Mouse (Mus musculus) layer of hippocampus, adult 9-10 months (tissue): ENCODE measurements around the gene Cntnap5c.
A peak's percentile ranks its signal among the peaks of the same experiment; 100 is the strongest.

ENCODE experiments used
- DNase-seq: peaks from one replicate; pipeline ENCODE4 v3.0.0; 2022; ENCODE audit warnings: low spot score

Gene Cntnap5c

DNA sequence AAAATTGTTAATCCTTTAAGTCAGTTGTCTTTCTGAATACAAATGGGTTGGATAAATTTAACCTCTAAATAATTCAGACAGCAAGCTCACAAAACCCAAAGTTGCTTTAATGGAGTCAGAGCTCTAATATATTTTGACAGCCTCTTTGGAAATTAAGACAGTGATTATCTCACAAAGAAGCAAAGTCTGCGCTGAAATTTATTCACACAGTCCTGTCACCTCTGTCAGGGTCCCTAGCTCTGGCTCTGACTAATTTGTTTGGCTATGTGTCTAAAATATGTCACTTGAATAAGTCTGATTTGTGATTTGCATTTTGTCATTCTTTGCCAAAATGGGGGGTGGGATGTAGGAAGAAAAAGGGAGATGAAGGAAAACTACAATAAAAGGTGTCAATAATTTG, 234.0 kb downstream of the Cntnap5c start:
- no peak for DNase-seq

DNA sequence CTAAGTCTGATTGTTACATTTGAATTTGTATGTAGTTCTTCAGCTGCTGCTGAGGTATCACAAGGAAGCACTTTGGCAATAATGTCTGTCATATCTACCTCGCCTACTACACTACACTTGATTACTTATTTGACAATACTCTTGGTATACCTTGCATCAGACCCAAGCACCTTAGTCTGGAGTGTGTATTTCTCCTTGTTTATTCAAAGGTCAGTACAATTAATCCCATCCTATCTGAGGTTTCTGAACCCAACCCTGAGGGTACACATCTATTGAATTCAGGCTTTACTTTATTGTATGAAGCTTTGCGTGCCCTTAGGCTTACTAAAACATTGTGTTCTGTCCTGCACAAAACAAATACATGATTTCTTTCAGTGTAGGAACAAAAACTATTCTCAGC, 235.1 kb downstream of the Cntnap5c start:
- DNase-seq, result no peak

DNA sequence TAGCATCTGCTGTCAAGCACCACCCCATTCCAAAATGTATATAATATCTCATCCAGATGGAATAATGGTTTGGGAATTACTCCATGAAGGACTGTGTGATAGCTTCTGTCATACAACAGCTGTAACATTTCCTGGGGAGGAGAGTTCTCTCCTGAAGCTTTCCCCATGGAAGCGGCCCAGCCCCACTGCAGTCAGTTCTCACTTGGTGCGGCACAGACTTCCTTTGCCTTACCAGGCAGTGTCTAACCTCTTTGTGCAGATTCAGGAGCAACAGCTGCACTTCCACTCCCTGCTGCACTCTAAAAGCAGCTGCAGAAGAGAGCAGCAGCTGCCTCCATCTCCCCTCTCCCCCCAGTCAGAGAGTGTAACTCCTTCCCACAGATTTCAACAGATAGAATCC, 271.8 kb downstream of the Cntnap5c start:
- DNase-seq, result no peak

DNA sequence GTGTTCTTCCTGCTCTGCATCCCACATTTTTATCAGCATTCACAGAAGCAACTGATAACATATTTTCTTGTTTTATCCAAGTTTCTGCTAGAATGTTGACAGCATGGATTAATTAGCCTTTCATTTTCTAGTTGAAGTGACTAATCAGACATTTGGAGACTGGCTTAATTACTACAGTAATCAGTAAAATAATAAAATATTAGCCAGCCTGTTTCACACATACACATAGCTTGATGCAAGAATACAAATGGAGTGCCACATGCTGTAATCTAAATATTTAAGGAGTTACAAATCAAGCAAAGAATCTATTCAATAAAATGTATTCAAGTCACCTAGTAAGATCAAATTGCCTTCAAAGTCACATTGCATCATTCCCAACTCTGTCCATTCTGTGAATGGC, 275.8 kb downstream of the Cntnap5c start:
- no peak for DNase-seq

DNA sequence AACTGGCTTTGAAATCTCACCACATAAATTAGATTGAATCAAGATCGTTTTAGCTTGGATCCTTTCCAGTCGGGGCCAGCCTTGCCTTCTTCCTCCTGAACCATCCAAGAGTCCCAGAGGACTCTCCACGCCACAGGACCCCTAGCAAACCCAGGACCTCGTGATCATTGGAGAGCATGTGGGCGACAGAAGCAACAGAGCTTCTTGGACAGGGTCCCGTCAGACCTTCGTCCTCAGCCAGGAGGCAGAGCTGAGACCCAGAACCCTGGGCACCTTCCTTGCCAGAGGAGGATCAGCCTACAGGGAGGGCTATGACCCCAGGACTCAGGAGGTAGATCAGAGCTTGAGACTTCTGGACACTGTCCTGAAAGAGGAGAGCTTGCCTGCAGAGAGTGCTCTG, 300.5 kb downstream of the Cntnap5c start:
- no peak for DNase-seq

DNA sequence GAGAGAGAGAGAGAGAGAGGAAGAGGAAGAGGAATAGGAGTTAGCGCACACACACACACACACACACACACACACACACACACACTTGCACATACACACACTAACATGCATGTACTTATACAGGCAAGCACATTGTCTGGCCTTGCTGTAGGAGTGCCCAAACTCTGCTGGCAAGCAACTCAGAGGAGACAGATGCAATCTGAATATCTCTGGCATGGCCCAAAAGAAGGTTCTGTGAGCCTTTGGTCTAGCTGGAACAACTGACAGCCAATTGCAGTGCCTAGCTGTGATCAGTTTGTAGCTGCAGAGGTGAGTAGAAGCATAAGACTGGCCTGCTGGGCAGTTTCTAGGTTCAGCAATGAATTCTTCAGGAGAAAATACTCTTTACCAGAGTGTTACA, 313.3 kb downstream of the Cntnap5c start:
- DNase-seq, result no peak

DNA sequence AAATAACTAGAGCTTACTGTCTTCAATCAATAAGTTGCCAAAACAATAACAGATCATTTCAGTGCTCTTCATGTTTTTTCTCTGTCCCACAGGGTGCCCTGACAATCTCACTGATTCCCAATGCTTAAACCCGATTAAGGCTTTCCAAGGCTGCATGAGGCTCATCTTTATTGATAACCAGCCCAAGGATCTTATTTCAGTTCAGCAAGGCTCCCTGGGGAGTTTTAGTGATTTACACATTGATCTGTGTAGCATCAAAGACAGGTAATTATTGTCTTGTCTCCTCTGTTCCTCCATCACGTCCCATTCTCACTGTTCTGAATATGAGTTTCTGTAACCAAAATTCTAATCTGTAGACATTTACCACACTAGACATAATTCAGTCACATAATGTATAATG, 335.1 kb downstream of the Cntnap5c start:
- no peak for DNase-seq

DNA sequence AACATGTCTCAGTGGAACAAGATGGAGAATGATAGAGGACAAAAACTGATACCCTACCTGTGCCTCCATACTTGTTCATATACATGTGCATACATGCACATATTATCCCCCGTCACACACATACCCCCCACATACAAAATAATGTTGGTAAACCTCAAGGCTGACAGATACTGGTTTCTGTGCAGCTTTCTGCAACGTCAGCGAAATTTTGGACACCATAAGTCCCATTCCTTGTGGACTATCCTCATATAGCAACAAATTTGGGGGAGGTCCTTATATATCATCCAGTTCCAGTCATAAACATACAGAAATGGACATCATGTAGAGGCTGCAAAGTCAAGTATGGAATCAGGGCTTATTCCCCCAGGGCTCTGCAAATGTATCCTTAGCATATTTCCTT, 338.5 kb downstream of the Cntnap5c start:
- no peak for DNase-seq

DNA sequence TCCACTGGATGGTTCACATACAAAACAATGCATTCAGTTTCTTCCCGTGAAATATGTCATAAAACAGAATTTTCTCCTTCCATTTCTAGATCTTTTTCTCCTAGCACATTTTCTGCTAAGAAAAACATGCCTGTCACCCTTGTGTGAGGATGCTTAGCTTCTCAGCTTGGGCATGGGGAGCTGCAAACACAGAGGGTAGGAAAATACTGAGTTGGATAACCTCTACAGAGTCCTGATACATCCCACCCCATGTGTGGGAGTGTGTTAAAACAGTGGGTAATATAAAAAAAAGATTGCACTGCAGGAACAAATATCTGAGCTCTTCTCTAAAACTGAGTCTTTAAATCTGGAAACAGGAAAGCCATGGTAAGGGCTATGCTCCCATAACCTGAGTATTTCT, 339.0 kb downstream of the Cntnap5c start:
- no peak for DNase-seq

DNA sequence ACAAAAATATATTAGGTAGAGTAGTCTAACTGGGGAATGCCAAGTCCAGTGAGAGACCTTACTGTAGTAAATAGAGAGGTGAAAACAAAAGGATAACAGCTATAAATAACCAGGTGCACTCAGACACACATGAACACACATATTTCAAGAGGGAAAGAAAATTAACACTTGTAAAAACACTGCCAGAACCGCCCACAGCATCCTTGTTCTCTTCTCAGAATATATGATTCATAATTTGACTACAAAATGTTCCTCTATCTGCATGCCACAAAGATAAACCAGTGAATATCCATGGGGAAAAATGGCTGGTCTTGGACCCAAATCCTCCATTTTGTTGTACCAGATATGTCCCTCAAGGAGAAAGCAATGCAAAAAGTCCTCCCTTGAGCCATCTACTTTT, 417.8 kb downstream of the Cntnap5c start:
- peak; percentile 12 for DNase-seq

DNA sequence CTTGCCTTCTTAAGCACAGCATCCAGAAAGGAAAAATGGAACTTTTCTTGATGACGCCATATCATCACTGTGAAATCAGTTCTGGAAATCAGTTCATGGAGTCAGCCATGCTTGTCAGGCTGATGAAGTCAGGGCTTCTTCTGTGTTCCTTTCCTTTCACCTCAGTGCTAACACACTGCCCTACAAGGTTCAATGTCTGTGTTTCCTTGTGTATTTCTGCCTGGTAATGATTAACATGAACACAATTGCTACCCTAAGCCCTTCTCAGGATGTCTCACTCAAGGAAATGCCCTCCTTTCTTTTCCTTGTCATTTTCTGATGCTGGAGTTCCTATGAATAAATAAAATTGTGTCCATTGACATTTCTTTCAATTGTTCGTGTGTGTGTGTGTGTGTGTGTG, 431.8 kb downstream of the Cntnap5c start:
- DNase-seq, result no peak

DNA sequence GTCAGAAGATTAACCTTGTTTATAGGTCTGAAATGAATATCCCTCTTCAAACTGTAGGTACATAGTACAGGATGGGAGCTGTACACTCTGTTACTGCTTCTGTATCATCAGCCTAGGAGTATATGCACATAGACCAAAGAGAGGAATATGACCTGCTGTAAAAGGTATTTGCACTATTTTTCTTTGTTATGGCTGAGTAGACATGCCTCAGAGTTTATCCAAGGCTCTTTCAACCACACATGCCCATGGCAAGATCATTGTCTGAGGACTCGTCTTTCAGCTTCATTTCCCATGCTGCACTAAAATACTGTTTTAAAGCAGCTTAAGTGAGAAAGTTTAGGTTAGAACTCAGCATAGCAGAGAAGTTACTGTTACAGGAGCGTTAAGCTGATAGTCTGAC, 498.7 kb downstream of the Cntnap5c start:
- no peak for DNase-seq

DNA sequence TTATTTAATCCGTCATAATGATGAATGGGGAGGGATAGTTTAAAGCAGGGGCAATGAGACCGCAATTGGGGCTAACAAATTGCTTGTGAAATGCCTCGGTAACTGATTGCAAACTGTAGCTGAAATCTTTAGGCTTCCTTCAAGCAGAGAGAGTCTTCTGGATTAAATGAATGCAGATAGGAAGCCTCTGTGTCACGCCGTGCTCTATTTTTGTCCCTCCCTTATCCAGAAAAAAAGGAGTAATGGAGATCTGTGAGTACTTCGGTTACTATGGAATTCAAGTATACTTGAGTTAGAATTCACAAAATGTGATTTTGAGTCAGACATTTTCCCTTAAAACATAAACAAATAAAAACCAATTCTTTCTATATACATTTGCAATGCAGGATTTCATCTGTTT, 581.9 kb downstream of the Cntnap5c start:
- DNase-seq, result no peak

DNA sequence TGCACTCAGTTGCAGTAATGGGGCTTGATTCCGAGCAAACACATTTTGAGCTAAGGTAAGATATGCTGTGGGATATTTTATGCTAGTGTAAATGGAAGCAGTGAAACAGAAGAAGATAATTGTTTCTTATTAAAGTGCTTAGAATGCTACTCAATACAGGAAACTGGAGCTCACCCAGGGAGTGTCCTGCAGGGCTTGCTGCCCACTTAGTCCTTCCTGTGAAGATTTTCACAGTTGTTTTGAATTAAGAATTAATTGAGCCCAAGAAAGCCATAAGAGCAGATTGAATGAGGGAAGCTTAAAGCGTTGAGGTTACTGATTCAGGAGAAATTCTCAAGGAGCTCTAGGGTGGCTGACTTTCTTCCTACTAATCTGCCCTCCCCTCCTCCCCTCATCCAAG, 586.9 kb downstream of the Cntnap5c start:
- no peak for DNase-seq

DNA sequence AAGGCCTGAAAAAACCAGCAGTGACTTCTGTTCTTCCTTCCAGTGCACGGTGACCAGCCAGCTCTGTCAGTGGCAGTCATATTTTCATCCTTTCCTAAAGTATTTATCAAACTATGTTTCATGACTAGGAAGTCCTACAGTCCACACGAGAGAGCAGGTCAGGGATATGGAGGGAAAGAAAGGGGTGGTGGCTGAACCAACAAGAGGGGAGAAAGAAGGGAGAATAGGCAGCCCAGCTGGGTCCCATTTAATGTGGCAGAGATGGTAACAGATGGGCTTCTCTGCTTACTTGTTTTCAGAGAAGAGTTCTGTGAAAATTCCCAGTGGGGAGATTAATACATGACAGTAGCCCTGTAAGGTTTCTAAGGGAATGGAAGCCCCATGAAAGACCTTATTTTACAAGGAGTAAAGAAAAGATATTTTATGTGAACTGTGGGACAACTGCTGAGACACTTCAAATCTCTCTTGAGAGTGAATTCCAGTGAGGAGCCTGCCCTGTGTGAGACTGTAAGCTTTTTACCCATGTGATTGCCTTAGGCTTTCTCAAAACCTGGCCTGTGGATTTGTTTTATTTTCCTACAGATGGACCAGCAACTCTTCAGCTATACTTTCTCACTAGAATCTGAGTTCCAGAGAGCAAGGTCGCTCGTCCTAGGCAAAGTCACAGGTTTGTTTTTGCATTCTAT, 594.4 kb downstream of the Cntnap5c start:
- DNase-seq, result no peak

DNA sequence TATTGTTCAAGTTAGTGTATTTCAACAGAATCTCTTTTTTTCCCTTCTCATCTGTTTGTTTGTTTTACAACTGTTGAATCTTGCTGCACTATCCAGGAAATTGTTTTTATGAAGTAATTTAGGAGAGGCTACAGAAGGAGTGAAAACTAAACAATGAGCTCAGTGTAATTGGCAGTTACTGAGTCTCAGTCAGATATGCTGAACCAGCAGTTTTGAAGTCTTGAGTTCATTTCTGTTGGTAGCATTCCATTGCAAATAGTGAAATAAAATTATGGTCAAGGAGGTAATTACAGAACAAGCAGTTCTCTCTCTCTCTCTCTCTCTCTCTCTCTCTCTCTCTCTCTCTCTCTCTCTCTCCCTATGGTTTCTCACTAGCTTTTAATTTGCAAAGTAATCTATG, 600.7 kb downstream of the Cntnap5c start:
- no peak for DNase-seq

DNA sequence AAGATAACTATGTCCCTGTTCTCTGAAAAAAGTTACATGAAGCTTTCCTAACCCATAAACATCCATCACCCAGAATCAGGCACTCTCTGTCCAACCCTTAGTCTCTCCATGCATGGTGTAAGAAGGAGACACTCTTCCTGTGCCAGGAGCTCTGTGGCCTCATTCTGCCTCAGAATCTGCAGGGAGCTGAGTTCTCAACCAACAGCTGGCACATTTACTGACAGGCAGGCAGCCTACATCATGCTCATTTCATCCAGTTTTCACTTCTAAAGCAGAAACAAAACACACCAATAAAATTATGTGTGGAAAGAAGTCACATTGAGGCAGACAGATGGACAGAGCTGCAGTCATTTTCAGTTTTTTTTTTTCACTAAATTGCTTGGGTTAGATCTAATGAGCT, 638.4 kb downstream of the Cntnap5c start:
- DNase-seq, result no peak

DNA sequence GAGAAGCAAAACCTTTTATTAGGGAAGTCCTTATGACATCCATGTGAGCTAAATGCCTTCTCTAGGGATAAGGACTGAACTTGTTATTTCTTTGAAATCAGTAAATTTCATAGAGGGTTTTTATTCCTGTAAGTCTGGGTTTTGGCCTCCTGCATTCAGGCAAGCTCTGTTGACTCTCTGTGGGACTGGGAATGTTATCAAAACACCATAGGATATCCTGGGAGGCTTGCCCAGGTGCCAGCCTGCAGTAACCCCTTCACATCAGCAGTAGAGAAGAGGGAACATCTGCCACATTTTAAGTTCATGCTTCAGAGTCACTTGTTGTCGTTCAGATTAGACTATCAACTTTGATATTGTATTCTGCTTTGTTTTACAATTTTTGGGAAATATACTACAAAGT, 639.4 kb downstream of the Cntnap5c start:
- DNase-seq, result no peak

DNA sequence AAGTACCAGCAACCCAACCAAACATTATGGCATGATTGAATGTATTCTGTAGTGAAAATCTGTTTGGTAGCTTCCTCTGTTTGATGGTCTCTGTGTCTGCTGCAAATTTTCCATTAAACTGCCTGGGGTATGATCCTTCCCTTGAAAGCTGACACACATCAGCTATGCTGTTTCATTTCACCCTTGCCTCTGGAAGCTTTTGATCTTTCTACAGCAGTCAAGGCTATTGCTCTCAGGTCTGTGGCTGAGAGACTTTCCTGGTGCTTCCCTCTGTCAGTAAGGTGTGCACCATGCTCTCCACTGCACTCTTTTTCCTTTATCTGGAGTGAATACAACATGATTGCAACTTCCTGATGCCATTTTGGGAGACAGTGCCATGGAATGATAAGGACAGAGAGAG, 668.1 kb downstream of the Cntnap5c start:
- no peak for DNase-seq
